Mouse (Mus musculus) gastrocnemius, postnatal 4 days (tissue): ENCODE results near the gene Flna. TPM values are rescaled to one million over a fixed set of nuclear protein-coding genes. Genes with fewer than 3 reads are reported as not detected.
"Not testable (repeated sequence)": the region's sequence is repeated elsewhere in the genome, so short reads cannot be mapped to it uniquely, and the experiment has no call there.

Experiments used
- DNase-seq, 2 experiments: peaks; one replicate each; pipeline ENCODE4 v3.0.0; 2021 to 2022; ENCODE audit warnings: low spot score in 2 of 2, mixed read lengths in 2 of 2
- microRNA-seq: library from miRNA; unstranded; fragments of <30 nt; microRNA quantifications from one replicate; pipeline ENCODE4 v1.2.0, GENCODE M21; 2021
- total RNA-seq, 2 experiments: library from RNA; stranded (reverse); gene quantifications; 2 replicates each; pipeline ENCODE4 v1.2.3; 2021

Flna gene
- total RNA-seq, 2 experiments from 2014 or later: 265 to 281 TPM

DNA sequence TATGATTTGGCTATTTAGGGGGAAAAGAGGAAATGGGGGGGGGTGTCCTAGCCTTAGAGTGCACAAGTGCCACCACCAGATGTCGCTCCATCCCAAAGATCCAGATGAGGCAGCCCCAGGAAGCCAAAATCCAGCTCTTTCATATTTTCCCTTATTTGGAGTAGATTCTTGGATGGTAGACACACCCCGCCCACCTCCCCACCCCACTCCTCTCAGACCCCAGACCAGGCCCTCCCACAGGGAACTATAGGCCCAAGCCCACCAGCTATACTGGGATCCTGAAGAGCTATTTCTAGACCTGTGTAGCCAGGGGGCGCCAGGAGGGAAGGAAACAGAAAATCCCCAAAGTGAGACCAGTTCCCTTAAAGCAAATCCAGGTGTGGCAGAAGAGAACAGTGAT is 969 bp downstream of the Flna start:
- peak in 1 of 2 experiments; percentile 51 for DNase-seq

DNA sequence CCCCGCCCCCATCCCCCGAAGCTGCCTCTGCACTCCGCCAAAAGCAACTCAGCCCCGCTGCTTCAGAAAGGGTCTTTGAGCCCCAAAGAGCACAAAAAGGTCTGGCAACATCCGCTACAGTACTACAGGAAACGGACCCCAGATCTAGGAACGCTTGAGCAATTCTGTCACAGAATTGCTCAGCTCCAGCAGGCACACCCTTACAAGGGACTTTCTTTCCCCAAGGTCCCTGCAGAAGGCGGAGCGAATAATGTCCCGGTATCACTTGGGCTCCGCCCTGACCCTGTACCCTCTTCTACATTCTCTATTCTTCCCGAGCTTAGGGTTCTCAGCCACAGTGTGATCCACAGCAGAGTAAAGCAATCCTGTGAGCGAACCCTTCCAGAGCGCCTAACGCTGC is 2.9 kb downstream of the Flna start:
- no peak for DNase-seq

DNA sequence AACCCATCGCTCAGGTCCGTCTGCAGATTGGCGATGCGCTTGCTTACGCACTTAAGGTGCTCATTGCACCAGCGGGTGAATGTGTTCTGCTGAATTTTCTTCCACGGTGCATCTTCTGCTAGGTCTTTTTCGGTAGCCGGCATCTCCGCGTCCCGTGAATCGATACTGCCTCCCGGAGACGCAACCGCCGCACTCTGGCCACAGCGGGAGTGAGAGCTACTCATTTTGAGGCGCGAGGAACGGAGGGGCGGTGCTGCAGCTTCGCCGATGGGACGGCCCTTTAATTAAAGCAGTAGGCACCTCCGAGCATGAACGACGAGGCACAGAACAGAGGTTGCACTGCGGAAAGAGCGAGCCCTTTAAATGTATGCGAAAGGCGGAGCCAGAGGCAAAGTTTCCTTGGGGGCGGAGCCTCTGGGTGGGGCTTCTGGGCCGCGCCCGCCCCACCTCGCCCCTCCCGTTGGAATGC is 3.4 kb downstream of the Flna start:
- DNase-seq: peak; percentile 61 to 80

DNA sequence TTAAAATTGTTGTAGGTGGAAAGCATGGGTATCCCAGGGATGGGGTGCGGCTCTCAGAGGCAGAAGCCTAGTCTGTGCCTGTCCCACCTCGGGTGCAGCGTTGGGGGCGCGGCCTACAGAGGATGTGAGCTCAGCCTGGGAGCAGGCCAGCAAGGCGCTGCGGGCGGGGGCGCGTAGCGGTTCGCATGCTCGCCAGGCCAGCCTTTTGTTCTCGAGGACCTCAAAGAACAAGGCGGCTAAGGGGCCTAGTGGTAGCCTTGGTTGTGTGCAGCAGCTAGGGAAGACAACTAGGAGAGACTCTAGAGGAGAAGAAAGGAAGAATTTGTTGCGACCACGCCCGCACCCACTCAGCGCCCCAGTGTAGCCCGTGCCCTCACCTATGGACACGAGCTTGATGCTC is 3.9 kb downstream of the Flna start:
- DNase-seq: peak; percentile 74 to 86

DNA sequence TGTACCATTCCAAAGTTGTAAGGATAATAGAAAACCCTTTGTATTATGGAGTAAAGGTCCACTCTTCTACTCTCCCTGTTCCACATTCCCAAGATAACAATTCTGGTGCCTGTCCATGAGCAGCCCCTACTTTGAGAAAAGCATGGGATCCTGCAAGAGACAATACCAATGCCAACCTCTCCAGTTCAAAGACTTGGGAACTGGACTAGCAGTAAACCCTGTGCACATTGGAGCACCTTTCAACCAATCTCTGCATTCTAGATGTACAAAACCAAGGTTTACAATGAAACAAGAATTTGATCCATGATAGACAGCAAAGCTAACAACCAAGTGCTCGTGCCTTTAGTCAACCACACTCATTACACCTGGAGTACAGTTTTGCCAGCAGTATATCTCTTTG is 4.5 kb downstream of the Flna start:
- no peak for DNase-seq

DNA sequence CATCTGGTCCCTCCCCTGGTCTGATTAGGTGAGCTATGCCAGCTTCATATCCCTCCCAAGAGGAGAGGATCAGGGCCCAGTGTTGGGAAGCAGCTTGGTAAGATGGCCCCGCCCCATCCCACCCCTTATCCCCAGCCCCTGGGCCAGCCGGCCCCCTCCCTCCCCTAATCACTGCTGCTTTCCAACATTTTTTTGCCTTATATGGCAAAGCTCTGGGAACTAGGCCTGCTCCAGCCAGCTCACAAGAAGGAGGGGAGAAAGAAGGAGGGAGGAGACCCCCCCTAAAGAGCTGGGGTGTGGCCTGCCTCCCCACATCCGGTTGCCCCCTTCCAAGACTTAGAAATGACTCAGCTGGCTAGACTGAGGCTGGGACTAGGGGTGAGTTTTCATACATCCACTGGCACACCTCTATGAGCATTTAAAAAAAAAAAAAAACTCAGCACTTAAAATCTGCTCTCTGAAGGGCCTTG is 5.0 kb downstream of the Flna start:
- peak in 1 of 2 experiments; percentile 42 for DNase-seq

DNA sequence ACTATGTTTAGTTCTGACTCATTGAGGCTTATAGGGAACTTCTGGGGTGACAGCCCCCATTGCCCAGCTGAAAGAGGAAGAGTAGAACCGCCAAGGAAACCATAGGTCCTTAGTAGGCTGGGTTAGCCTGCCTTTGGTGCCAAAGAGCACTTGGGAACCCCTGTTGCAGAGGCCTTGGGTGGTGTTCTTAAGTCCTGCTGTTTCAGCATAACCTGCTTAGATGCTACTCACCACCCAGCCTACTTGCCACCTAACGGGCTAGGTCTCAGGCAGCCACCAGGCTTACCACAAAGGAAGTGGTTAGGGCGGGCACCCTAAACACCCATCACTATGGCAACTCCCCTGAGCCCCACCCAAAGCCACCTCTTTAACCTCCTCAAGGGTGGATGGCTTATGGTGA is 5.8 kb downstream of the Flna start:
- no peak for DNase-seq

DNA sequence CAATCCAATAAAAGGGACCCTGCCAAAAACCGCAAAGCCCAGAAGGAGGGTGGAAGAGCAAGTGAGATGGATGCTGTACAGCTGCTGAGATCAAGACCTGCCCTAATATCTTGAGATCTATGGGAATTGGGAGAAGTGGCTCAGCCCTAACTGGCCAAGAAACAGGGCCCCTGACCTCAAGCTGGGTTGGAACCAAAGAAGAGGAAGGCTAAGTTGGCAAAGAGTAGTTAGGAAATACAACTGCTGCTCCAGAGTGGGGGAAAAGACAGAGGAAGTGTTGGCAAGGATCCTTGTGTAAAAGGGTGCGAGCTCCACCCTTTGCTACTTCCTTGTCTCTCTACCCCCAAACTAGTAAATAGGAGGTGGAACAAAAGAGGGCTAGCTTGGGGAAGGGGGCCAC is 6.2 kb downstream of the Flna start:
- DNase-seq: no peak

DNA sequence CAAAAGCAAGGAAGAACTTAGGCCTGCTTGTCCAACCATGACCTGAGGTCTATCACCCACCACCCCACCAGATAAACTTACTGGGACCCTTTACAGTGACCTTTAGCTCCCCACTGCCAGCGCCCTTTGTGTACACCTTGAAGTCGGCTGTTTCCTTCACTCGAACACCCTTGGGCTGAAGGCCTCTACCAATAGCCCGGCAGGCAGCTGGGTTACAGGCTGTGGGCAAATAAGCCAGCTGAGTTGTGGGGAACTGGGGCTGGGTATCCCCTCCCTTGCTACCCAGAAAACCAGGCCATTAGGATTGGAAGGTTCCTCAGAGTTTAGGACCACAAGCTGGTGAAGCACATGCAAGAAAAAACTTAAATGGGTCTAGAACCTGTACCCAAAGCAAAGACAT is 9.3 kb downstream of the Flna start:
- no peak for DNase-seq

DNA sequence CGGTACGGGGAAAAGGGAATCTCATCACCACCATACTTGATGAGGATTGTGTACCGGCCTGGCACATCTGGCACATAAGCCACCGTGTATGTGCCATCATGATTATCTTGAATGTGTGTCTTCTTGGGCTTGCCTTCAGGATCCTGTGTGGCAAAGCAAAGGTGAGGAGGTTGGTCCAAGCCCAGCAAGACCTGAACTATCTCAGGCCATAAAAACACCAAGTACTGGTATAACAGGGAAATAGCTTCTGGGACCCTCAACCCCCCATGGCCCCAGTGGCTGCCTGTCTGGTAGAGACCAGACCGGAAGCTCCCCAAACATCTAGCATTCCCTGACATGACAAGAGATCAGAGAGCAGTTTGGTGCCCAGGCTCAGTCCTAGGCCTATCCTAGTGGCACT is 16.4 kb downstream of the Flna start:
- no peak for DNase-seq

DNA sequence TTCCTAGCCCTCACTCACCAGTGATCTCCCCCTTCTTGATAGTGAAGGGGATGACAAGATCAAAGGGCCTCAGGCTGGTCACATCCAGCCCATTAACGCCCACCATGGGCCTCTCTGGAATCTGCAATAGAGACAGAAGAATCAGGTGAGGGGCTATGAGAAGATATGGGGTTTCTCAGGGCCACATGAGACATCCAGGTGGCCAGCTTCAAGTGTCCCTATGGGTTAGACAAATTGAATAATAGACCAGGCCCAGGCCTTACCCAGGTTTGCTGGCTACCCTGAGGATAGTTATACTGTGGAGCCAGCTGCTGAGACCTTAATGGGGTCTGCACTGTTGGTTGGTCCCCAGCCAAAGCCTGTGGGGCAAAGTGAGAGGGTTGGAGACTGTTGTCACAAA is 19.6 kb downstream of the Flna start:
- no peak for DNase-seq

DNA sequence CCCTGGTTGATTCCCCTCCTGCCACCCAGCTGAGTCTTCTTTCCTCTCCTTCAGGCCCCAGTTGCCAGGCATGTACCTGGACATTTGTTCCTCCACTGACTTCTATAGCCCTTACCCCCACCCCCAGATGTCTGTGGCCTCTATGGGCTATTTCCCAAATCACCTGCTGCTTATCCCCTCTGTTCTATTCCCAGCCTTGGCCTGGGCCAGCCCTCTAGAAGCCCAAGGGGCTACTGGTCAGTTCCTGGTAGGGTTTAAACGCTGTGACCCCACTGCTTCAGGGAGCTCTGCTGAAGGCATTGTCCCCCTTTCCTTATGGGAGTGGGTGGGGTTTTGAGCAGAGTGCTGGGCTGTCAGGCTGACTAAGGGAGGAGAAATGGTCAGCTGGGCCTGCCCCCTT is 29.5 kb downstream of the Flna start:
- not testable (repeated sequence) for DNase-seq

DNA sequence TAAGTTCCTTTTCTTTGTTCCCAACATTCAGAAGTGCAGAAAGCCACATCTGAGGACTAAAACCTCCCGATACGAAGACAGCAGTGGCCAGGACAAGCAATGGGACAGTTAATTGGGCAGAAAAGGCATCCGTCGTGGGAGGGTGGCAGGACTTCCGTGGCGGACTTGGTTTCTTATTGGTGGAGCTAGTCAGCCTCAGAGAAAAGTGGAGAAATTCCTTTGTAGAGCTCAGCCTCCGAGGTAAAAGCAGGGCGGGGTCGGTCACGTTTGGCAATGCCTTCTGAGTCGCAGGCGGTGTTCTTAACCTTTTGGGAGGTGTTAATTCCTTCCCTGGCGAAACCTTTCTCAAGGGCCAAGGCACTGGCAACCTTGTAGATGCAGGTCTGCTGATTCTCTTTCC is 30.2 kb downstream of the Flna start:
- DNase-seq: no peak

DNA sequence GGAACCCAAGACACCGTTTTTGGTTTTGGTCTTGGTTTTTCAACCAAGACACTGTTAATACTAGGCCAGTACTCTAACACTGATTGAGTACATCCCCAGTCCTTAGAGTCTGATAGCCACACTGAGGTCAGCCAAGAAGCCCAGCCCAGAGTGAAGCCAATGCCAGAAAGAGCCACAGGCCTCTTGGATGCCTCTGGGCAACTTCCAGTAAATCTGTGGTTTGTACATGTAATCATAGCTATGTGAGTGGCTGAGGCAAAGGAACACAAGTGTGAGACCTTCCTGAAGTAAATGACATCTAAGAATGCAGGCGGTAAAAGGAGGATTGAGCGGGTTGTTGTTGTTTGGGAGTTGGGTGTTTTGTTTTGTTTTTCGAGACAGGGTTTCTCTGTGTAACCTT is 31.1 kb downstream of the Flna start:
- DNase-seq: no peak

DNA sequence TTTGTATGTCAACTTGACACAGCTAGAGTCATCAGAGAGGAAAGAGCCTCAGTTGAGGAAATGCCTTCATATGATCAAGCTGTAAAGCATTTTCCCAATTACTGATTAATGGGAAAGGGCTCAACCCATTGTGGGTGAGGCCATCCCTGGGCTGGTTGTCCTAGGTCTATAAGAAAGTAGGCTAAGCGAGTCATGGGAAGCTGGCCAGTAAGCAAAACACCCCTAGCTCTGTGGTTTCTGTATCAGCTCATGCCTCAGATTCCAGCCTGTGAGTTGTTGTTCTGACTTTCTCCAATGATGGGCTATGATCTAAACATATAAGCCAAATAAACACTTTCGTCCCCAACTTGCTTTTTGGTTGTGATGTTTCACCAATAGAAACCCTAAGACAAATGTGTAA is 46.1 kb downstream of the Flna start:
- no peak for DNase-seq

DNA sequence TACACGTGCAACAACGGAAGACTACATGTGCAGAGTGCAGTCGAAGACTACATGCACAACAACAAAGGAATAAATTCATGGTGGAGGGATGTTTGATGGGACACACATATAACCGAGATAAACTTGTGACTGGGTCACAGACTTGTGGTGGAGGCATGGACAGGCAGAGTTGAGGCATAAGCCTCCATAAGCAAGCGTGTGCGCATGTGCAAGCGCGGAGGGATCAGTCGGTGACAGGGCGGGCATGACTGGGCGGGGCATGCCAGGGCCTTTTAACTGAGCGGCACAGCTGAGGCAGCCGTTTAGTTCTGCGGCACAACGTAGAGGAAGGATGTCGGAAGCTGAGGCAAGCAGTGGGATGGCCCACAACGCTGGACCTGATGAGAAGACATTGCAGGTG is 72.7 kb downstream of the Flna start, which contains the start of gene Tktl1:
Gene Tktl1, plus strand, starts transcription at position 301 of the 400 bp plus-strand sequence.
- no peak for DNase-seq

Small RNA genes lying within 50 kb of the gene (microRNA-seq; reads per million reads assigned to microRNA genes)
- 3.8 reads per million, percentile 13 among the genes with 10 or more reads in this experiment for gene Mir7091

Other genes with a start within 250 kb of the Flna start
- 10 to 100 TPM; 51.0 to 58.8 TPM for gene Irak1, start 225.9 kb downstream of the Flna start, total RNA-seq
- gene Opn1mw, start 122.4 kb downstream of the Flna start, total RNA-seq: not detected
- gene Mecp2, start 114.5 kb downstream of the Flna start, total RNA-seq: 10 to 100 TPM; 45.4 to 48.7 TPM
- not detected for gene Tex28, start 82.0 kb downstream of the Flna start, total RNA-seq
- not detected for gene Tktl1, start 72.6 kb downstream of the Flna start, total RNA-seq
- 10 to 100 TPM; 31.2 to 34.0 TPM for gene Emd, start 4.9 kb upstream of the Flna start, total RNA-seq
- gene Rpl10, start 21.0 kb upstream of the Flna start, total RNA-seq: 100 to 1,000 TPM; 263 to 305 TPM
- 10 to 100 TPM; 54.9 to 66.2 TPM for gene Taz, start 32.1 kb upstream of the Flna start, total RNA-seq
- 10 to 100 TPM; 53.1 to 55.1 TPM for gene Dnase1l1, start 32.5 kb upstream of the Flna start, total RNA-seq
- 10 to 100 TPM; 81.3 to 82.2 TPM for gene Atp6ap1, start 47.3 kb upstream of the Flna start, total RNA-seq
- gene Gdi1, start 55.2 kb upstream of the Flna start, total RNA-seq: 10 to 100 TPM; 63.4 to 74.2 TPM
- 10 to 100 TPM; 40.2 to 45.1 TPM for gene Fam50a, start 63.2 kb upstream of the Flna start, total RNA-seq
- 10 to 100 TPM in 1 of 2 experiments, 1 to 10 TPM in 1; 9.9 to 10.2 TPM for gene Plxna3, start 79.2 kb upstream of the Flna start, total RNA-seq
- gene Lage3, start 103.8 kb upstream of the Flna start, total RNA-seq: 10 to 100 TPM; 39.8 to 48.0 TPM
- gene Ubl4a, start 123.4 kb upstream of the Flna start, total RNA-seq: 10 to 100 TPM; 46.4 to 50.2 TPM
- gene Slc10a3, start 123.5 kb upstream of the Flna start, total RNA-seq: 1 to 10 TPM; 5.5 to 6.7 TPM
- 10 to 100 TPM; 20.7 to 26.2 TPM for gene Fam3a, start 143.5 kb upstream of the Flna start, total RNA-seq
- gene Ikbkg, start 143.5 kb upstream of the Flna start, total RNA-seq: 10 to 100 TPM; 35.2 to 39.4 TPM
- 10 to 100 TPM; 14.0 to 16.2 TPM for gene G6pdx, start 179.4 kb upstream of the Flna start, total RNA-seq
- gene Gm6880, start 231.6 kb upstream of the Flna start, total RNA-seq: not detected